ENCODE assay signal across 24 mouse cellular contexts in genomic region chr2:90452380-90452779, GRCm38 (mm10). TPM values are rescaled to one million over a fixed set of nuclear protein-coding genes. Genes with fewer than 3 reads are reported as not detected.
"Had no signal": no experiment of that assay in that cellular context is flagged by ENCODE, and none has a peak within 500 bp of the region (broad histone marks: within the 10 kb centered on the region; RNA-seq: fewer than 3 reads in every experiment).

No protein-coding gene starts in this region.

- H3K27ac ChIP-seq: neural tube, embryonic 13.5 days; neural tube, embryonic 15.5 days; stomach, embryonic 15.5 days; stomach, postnatal 0 days had no signal

- H3K9me3 ChIP-seq: neural tube, embryonic 13.5 days; neural tube, embryonic 15.5 days; stomach, embryonic 15.5 days had no signal

- H3K4me1 ChIP-seq: neural tube, embryonic 13.5 days; neural tube, embryonic 15.5 days; stomach, embryonic 15.5 days had no signal

- H3K9ac ChIP-seq: neural tube, embryonic 13.5 days; neural tube, embryonic 15.5 days; stomach, embryonic 15.5 days had no signal

- H3K4me2 ChIP-seq: neural tube, embryonic 13.5 days; neural tube, embryonic 15.5 days; stomach, embryonic 15.5 days had no signal

- DNase-seq: retina, postnatal 1 day; right cerebral cortex, adult 18-20 months; right cerebral cortex, postnatal 14 days; right cerebral cortex, postnatal 25 days; right cerebral cortex, postnatal 4 days; spleen, adult 18-20 months; thymus, adult 18-20 months; thymus, adult 2 months; thymus, postnatal 14 days; thymus, postnatal 25 days; thymus, postnatal 36 days; thymus, postnatal 4 days had no signal

- H3K4me3 ChIP-seq: neural tube, embryonic 13.5 days; neural tube, embryonic 15.5 days; stomach, embryonic 15.5 days had no signal

- H3K27me3 ChIP-seq: neural tube, embryonic 13.5 days; neural tube, embryonic 15.5 days; stomach, embryonic 15.5 days had no signal

RNA-seq across cellular contexts. Expression of gene Olfr1274-ps, which starts 53.9 kb away (rescaled TPM):
- polyA plus RNA-seq: neural tube, embryonic 13.5 days; neural tube, embryonic 14.5 days; neural tube, embryonic 15.5 days; small intestine, adult 2 months; spleen, adult 2 months; stomach, embryonic 14.5 days; stomach, embryonic 15.5 days; stomach, embryonic 16.5 days; stomach, postnatal 0 days; testis, adult 2 months; thymus, adult 2 months; thymus, postnatal 0 days; urinary bladder, adult 2 months had no signal
